Mouse (Mus musculus): Measurements from ENCODE around the gene Zfp931. TPM values are rescaled to one million over a fixed set of nuclear protein-coding genes. Genes with fewer than 3 reads are reported as not detected.
"Not testable (repeated sequence)": the region's sequence is repeated elsewhere in the genome, so short reads cannot be mapped to it uniquely, and the experiment has no call there.

Zfp931 gene
- polyA plus RNA-seq (2014; fragmentation: Nextera tagmentation; extraction: Ambion mirVana) = 15.9 and 16.9 TPM in 2 replicates

- 0% methylated on average over 2 of the region's 14 CpGs for whole genome bisulfite sequencing
- not testable (repeated sequence) for H3K27ac ChIP-seq (ENCODE audit: low read depth, low read length); H3K9ac ChIP-seq (replicated peaks; ENCODE audit: low read depth, low read length)
These were observed at the start of gene Zfp931 for GRCm38 (mm10) chr2:178078166-178078717. Gene Zfp931 (minus strand): TSS chr2:178078476.

GRCm38 (mm10) chr2:178126041-178126820, 48.0 kb upstream of the Zfp931 start:
- Histone ChIP-seq H3K9me3 (ENCODE audit: control insufficient read depth, low read length) (no peaks in the 10 kb centered on the region), H3K4me3 (ENCODE audit: low read depth, low read length) (no peak overlapping the region), H3K4me1 (ENCODE audit: control insufficient read depth, insufficient read depth, low read length) (no peaks in the 10 kb centered on the region), H3K36me3 (ENCODE audit: control insufficient read depth, insufficient read depth, low read length) (no peaks in the 10 kb centered on the region), H3K4me2 (ENCODE audit: low read depth, low read length) (no peak overlapping the region), H3K27me3 (ENCODE audit: control insufficient read depth, insufficient read depth, low read length) (no peaks in the 10 kb centered on the region), H3K27ac (ENCODE audit: low read depth, low read length) (no peak overlapping the region), H3K9ac (replicated peaks; ENCODE audit: low read depth, low read length) (no peak overlapping the region)
- 93% methylated on average over 7 of the region's 7 CpGs for WGBS
- no peak for ATAC-seq (ENCODE audit: low read depth)

More at GRCm38 (mm10) chr2:178078166-178078717, at the start of gene Zfp931:
- not testable (repeated sequence) for H3K36me3 ChIP-seq (ENCODE audit: control insufficient read depth, insufficient read depth, low read length); H3K9me3 ChIP-seq (ENCODE audit: control insufficient read depth, low read length); ATAC-seq (ENCODE audit: low read depth); H3K4me1 ChIP-seq (ENCODE audit: control insufficient read depth, insufficient read depth, low read length); H3K27me3 ChIP-seq (ENCODE audit: control insufficient read depth, insufficient read depth, low read length)
- peak within 1 kb of the TSS; percentile 20; the same call in 1 of the 2 replicates for H3K4me2 ChIP-seq (ENCODE audit: low read depth, low read length)
- peak within 1 kb of the TSS; percentile 34 for H3K4me3 ChIP-seq (ENCODE audit: low read depth, low read length)

GRCm38 (mm10) chr2:178125427-178125826, 47.2 kb upstream of the Zfp931 start:
- Histone ChIP-seq H3K4me3 (ENCODE audit: low read depth, low read length) (no peak overlapping the region), H3K27me3 (ENCODE audit: control insufficient read depth, insufficient read depth, low read length) (no peaks in the 10 kb centered on the region), H3K4me1 (ENCODE audit: control insufficient read depth, insufficient read depth, low read length) (no peaks in the 10 kb centered on the region), H3K36me3 (ENCODE audit: control insufficient read depth, insufficient read depth, low read length) (no peaks in the 10 kb centered on the region), H3K27ac (ENCODE audit: low read depth, low read length) (no peak overlapping the region), H3K9ac (replicated peaks; ENCODE audit: low read depth, low read length) (no peak overlapping the region), H3K4me2 (ENCODE audit: low read depth, low read length) (no peak overlapping the region), H3K9me3 (ENCODE audit: control insufficient read depth, low read length) (no peaks in the 10 kb centered on the region)
- 89% methylated on average over 8 of the region's 8 CpGs for WGBS
- no peak for ATAC-seq (ENCODE audit: low read depth)

GRCm38 (mm10) chr2:178123466-178123865, 45.2 kb upstream of the Zfp931 start:
- no peak for ATAC-seq (ENCODE audit: low read depth)
- no peaks in the 10 kb centered on the region for H3K36me3 ChIP-seq (ENCODE audit: control insufficient read depth, insufficient read depth, low read length)
- no peaks in the 10 kb centered on the region for H3K9me3 ChIP-seq (ENCODE audit: control insufficient read depth, low read length)
- no peak overlapping the region for H3K4me3 ChIP-seq (ENCODE audit: low read depth, low read length)
- H3K4me2 ChIP-seq (ENCODE audit: low read depth, low read length) = no peak overlapping the region
- H3K27ac ChIP-seq (ENCODE audit: low read depth, low read length) = no peak overlapping the region
- WGBS = 81% methylated on average over 15 of the region's 15 CpGs
- 0 out of 2 replicates have a peak, but pooled peaks cover under 1% of the 10 kb centered on the region for H3K27me3 ChIP-seq (ENCODE audit: control insufficient read depth, insufficient read depth, low read length)
- H3K9ac ChIP-seq (replicated peaks; ENCODE audit: low read depth, low read length) = no peak overlapping the region
- H3K4me1 ChIP-seq (ENCODE audit: control insufficient read depth, insufficient read depth, low read length) = peaks cover 5% of the 10 kb centered on the region; the same call in 1 of the 2 replicates

GRCm38 (mm10) chr2:178121946-178122665, 43.8 kb upstream of the Zfp931 start:
- H3K4me1 ChIP-seq (ENCODE audit: control insufficient read depth, insufficient read depth, low read length) = peaks cover 5% of the 10 kb centered on the region; the same call in 1 of the 2 replicates
- H3K27me3 ChIP-seq (ENCODE audit: control insufficient read depth, insufficient read depth, low read length) = 0 out of 2 replicates have a peak, but pooled peaks cover 3% of the 10 kb centered on the region
- H3K27ac ChIP-seq (ENCODE audit: low read depth, low read length) = no peak overlapping the region
- 31% methylated on average over 4 of the region's 4 CpGs for WGBS
- H3K9me3 ChIP-seq (ENCODE audit: control insufficient read depth, low read length) = no peaks in the 10 kb centered on the region
- H3K4me2 ChIP-seq (ENCODE audit: low read depth, low read length) = no peak overlapping the region
- no peak for ATAC-seq (ENCODE audit: low read depth)
- no peaks in the 10 kb centered on the region for H3K36me3 ChIP-seq (ENCODE audit: control insufficient read depth, insufficient read depth, low read length)
- no peak overlapping the region for H3K9ac ChIP-seq (replicated peaks; ENCODE audit: low read depth, low read length)
- no peak overlapping the region for H3K4me3 ChIP-seq (ENCODE audit: low read depth, low read length)

- no peak for ATAC-seq (ENCODE audit: low read depth)
- H3K4me1 ChIP-seq (ENCODE audit: control insufficient read depth, insufficient read depth, low read length) = peaks cover 5% of the 10 kb centered on the region; the same call in 1 of the 2 replicates
- no peak overlapping the region for H3K4me3 ChIP-seq (ENCODE audit: low read depth, low read length)
- H3K9me3 ChIP-seq (ENCODE audit: control insufficient read depth, low read length) = no peaks in the 10 kb centered on the region
- no peaks in the 10 kb centered on the region for H3K36me3 ChIP-seq (ENCODE audit: control insufficient read depth, insufficient read depth, low read length)
- H3K27me3 ChIP-seq (ENCODE audit: control insufficient read depth, insufficient read depth, low read length) = 0 out of 2 replicates have a peak, but pooled peaks cover 3% of the 10 kb centered on the region
- no peak overlapping the region for H3K4me2 ChIP-seq (ENCODE audit: low read depth, low read length)
- WGBS = 37% methylated on average over 2 of the region's 2 CpGs
- H3K9ac ChIP-seq (replicated peaks; ENCODE audit: low read depth, low read length) = no peak overlapping the region
- no peak overlapping the region for H3K27ac ChIP-seq (ENCODE audit: low read depth, low read length)
These were observed 43.1 kb upstream of the Zfp931 start for GRCm38 (mm10) chr2:178121375-178121688.

- 89% methylated on average over 8 of the region's 8 CpGs for WGBS
- Histone ChIP-seq H3K27ac (ENCODE audit: low read depth, low read length) (no peak overlapping the region), H3K9ac (replicated peaks; ENCODE audit: low read depth, low read length) (no peak overlapping the region), H3K4me2 (ENCODE audit: low read depth, low read length) (no peak overlapping the region), H3K4me1 (ENCODE audit: control insufficient read depth, insufficient read depth, low read length) (peaks cover 5% of the 10 kb centered on the region; the same call in 1 of the 2 replicates), H3K36me3 (ENCODE audit: control insufficient read depth, insufficient read depth, low read length) (no peaks in the 10 kb centered on the region), H3K27me3 (ENCODE audit: control insufficient read depth, insufficient read depth, low read length) (0 out of 2 replicates have a peak, but pooled peaks cover 3% of the 10 kb centered on the region), H3K9me3 (ENCODE audit: control insufficient read depth, low read length) (no peaks in the 10 kb centered on the region), H3K4me3 (ENCODE audit: low read depth, low read length) (no peak overlapping the region)
- ATAC-seq (ENCODE audit: low read depth) = no peak
These were observed 42.5 kb upstream of the Zfp931 start for GRCm38 (mm10) chr2:178120651-178121374.

GRCm38 (mm10) chr2:178120356-178120645, 42.0 kb upstream of the Zfp931 start:
- no peaks in the 10 kb centered on the region for H3K9me3 ChIP-seq (ENCODE audit: control insufficient read depth, low read length)
- no peak overlapping the region for H3K9ac ChIP-seq (replicated peaks; ENCODE audit: low read depth, low read length)
- no peak overlapping the region for H3K4me2 ChIP-seq (ENCODE audit: low read depth, low read length)
- peaks cover 5% of the 10 kb centered on the region; the same call in 1 of the 2 replicates for H3K4me1 ChIP-seq (ENCODE audit: control insufficient read depth, insufficient read depth, low read length)
- no peaks in the 10 kb centered on the region for H3K36me3 ChIP-seq (ENCODE audit: control insufficient read depth, insufficient read depth, low read length)
- no peak for ATAC-seq (ENCODE audit: low read depth)
- no peak overlapping the region for H3K4me3 ChIP-seq (ENCODE audit: low read depth, low read length)
- H3K27me3 ChIP-seq (ENCODE audit: control insufficient read depth, insufficient read depth, low read length) = 0 out of 2 replicates have a peak, but pooled peaks cover 3% of the 10 kb centered on the region
- H3K27ac ChIP-seq (ENCODE audit: low read depth, low read length) = no peak overlapping the region

Data from neural tube, embryonic 14.5 days (tissue).